Mouse (Mus musculus): ENCODE measurements around the gene Rps10.
"Not testable (repeated sequence)": the region's sequence is repeated elsewhere in the genome, so short reads cannot be mapped to it uniquely, and the experiment has no call there.

The Rps10 gene

GRCm38 (mm10) chr17:27643756-27644155 is 7.3 kb upstream of the Rps10 start:
- no peak for DNase-seq

GRCm38 (mm10) chr17:27643101-27643500 is 6.6 kb upstream of the Rps10 start:
- peak; percentile 64 to 76 for DNase-seq

- peak; percentile 97 for DNase-seq
These were observed 6.1 kb upstream of the Rps10 start for GRCm38 (mm10) chr17:27642491-27643062.

GRCm38 (mm10) chr17:27639851-27640250 is 3.4 kb upstream of the Rps10 start:
- DNase-seq: not testable (repeated sequence)

- DNase-seq: peak; percentile 58 to 78
These were observed 2.5 kb upstream of the Rps10 start for GRCm38 (mm10) chr17:27638921-27639332.

- DNase-seq: peak; percentile 44 to 58
These were observed 864 bp upstream of the Rps10 start for GRCm38 (mm10) chr17:27637333-27637732.

- not testable (repeated sequence) for DNase-seq
These were observed 930 bp downstream of the Rps10 start for GRCm38 (mm10) chr17:27635575-27635903.

GRCm38 (mm10) chr17:27634871-27635574 is 1.4 kb downstream of the Rps10 start, which contains the start of gene RPS10-NUDT3:
Gene RPS10-NUDT3 (minus strand): TSS chr17:27635222.
- DNase-seq: peak; percentile 88 to 93

GRCm38 (mm10) chr17:27629249-27630020 is 7.0 kb downstream of the Rps10 start:
- DNase-seq: peak; percentile 90

- no peak for DNase-seq
These were observed 8.1 kb downstream of the Rps10 start for GRCm38 (mm10) chr17:27628376-27628775.

- DNase-seq: no peak
These were observed 9.0 kb downstream of the Rps10 start for GRCm38 (mm10) chr17:27627451-27627850.

- DNase-seq: no peak
These were observed 9.8 kb downstream of the Rps10 start for GRCm38 (mm10) chr17:27626681-27627080.

- no peak for DNase-seq
These were observed 10.8 kb downstream of the Rps10 start for GRCm38 (mm10) chr17:27625455-27626251.

GRCm38 (mm10) chr17:27623360-27624326 is 12.8 kb downstream of the Rps10 start, which contains the start of gene Nudt3:
Gene Nudt3 (minus strand): TSS chr17:27623495.
- peak; percentile 90 to 96 for DNase-seq

GRCm38 (mm10) chr17:27622611-27623359 is 13.7 kb downstream of the Rps10 start:
- DNase-seq: peak; percentile 61 to 69

GRCm38 (mm10) chr17:27621705-27622531 is 14.6 kb downstream of the Rps10 start:
- no peak for DNase-seq

- DNase-seq: no peak
These were observed 15.3 kb downstream of the Rps10 start for GRCm38 (mm10) chr17:27621161-27621560.

- DNase-seq: no peak
These were observed 21.1 kb downstream of the Rps10 start for GRCm38 (mm10) chr17:27615388-27615787.

- DNase-seq: peak in 1 of 2 experiments; percentile 54
These were observed 23.5 kb downstream of the Rps10 start for GRCm38 (mm10) chr17:27613016-27613415.

GRCm38 (mm10) chr17:27611994-27612393 is 24.5 kb downstream of the Rps10 start:
- DNase-seq: no peak

Measured in cerebellum, adult 18-20 months (tissue).